Mouse (Mus musculus) kidney, postnatal 4 days (tissue): Measurements from ENCODE around the gene Fbxl13.

Source experiments
- DNase-seq, 2 experiments: peaks; one replicate each; pipeline ENCODE4 v3.0.0; 2021; ENCODE audit warnings: mixed read lengths in 2 of 2

Gene Fbxl13

GRCm38 (mm10) chr5:21572764-21573416, 72.5 kb downstream of the Fbxl13 start:
- no peak for DNase-seq

GRCm38 (mm10) chr5:21567784-21568183, 77.7 kb downstream of the Fbxl13 start:
- DNase-seq = no peak

- DNase-seq = no peak
These were observed 79.9 kb downstream of the Fbxl13 start for GRCm38 (mm10) chr5:21565392-21566065.

GRCm38 (mm10) chr5:21563936-21564335, 81.5 kb downstream of the Fbxl13 start:
- DNase-seq = peak; percentile 36 to 46

- DNase-seq = no peak
These were observed 88.9 kb downstream of the Fbxl13 start for GRCm38 (mm10) chr5:21556502-21556901.

- DNase-seq = no peak
These were observed 90.7 kb downstream of the Fbxl13 start for GRCm38 (mm10) chr5:21554732-21555131.

GRCm38 (mm10) chr5:21553685-21554084, 91.7 kb downstream of the Fbxl13 start:
- peak in 1 of 2 experiments; percentile 18 for DNase-seq

GRCm38 (mm10) chr5:21547005-21547404, 98.4 kb downstream of the Fbxl13 start:
- DNase-seq = no peak

GRCm38 (mm10) chr5:21545786-21546185, 99.6 kb downstream of the Fbxl13 start:
- peak in 1 of 2 experiments; percentile 21 for DNase-seq

GRCm38 (mm10) chr5:21545227-21545626, 100.2 kb downstream of the Fbxl13 start:
- DNase-seq = no peak

- DNase-seq = peak; percentile 30 to 51
These were observed 100.6 kb downstream of the Fbxl13 start for GRCm38 (mm10) chr5:21544821-21545220.

- peak; percentile 78 to 85 for DNase-seq
These were observed 101.8 kb downstream of the Fbxl13 start, which contains the start of gene Lrrc17 for GRCm38 (mm10) chr5:21543409-21544201. Lrrc17 (plus strand) TSS chr5:21543559.

GRCm38 (mm10) chr5:21542226-21542625, 103.2 kb downstream of the Fbxl13 start:
- no peak for DNase-seq

- no peak for DNase-seq
These were observed 112.5 kb downstream of the Fbxl13 start for GRCm38 (mm10) chr5:21532921-21533320.

GRCm38 (mm10) chr5:21532126-21532525, 113.3 kb downstream of the Fbxl13 start:
- DNase-seq = no peak

- peak in 1 of 2 experiments; percentile 16 for DNase-seq
These were observed 116.2 kb downstream of the Fbxl13 start for GRCm38 (mm10) chr5:21529110-21529720.

- DNase-seq = peak; percentile 60 to 76
These were observed 117.2 kb downstream of the Fbxl13 start for GRCm38 (mm10) chr5:21528068-21528842.

- DNase-seq = peak; percentile 15 to 34
These were observed 117.9 kb downstream of the Fbxl13 start for GRCm38 (mm10) chr5:21527488-21527911.

GRCm38 (mm10) chr5:21526835-21527485, 118.5 kb downstream of the Fbxl13 start:
- no peak for DNase-seq

GRCm38 (mm10) chr5:21519166-21519565, 126.3 kb downstream of the Fbxl13 start:
- DNase-seq = no peak

- DNase-seq = no peak
These were observed 127.2 kb downstream of the Fbxl13 start for GRCm38 (mm10) chr5:21518207-21518606.

GRCm38 (mm10) chr5:21517562-21517961, 127.9 kb downstream of the Fbxl13 start:
- no peak for DNase-seq
